Mouse (Mus musculus) midbrain, embryonic 14.5 days (tissue): Measurements from ENCODE around the gene Crybg1. TPM values are rescaled to one million over a fixed set of nuclear protein-coding genes. Genes with fewer than 3 reads are reported as not detected.

Experiments
- ATAC-seq: fragments of 200-750 bp; cut with Nextera tagmentation; 2 replicates; pipeline ENCODE4 v1.8.0; 2017; ENCODE audit warnings: moderate number of reproducible peaks, moderate library complexity; ENCODE audit not compliant: low FRiP score, low TSS enrichment
- DNase-seq: peaks from one replicate; pipeline ENCODE4 v3.0.0-alpha.2; 2015
- H3K27ac ChIP-seq: fragments of 300-500 bp; sonication (generic); replicated peaks from 2 replicates; pipeline ENCODE4 v1.5.1; 2014; ENCODE audit warnings: mild to moderate bottlenecking, low read depth, low read length, moderate library complexity
- H3K27me3 ChIP-seq: fragments of 300-500 bp; sonication (generic); 2 replicates; pipeline ENCODE4 v1.6.1; 2014; ENCODE audit warnings: low read length, control low read depth, mixed read lengths; ENCODE audit not compliant: control insufficient read depth, insufficient read depth
- H3K36me3 ChIP-seq: fragments of 300-500 bp; sonication (generic); 2 replicates; pipeline ENCODE4 v1.6.1; 2014; ENCODE audit warnings: low read length, control low read depth; ENCODE audit not compliant: control insufficient read depth, insufficient read depth
- H3K4me1 ChIP-seq: fragments of 300-500 bp; sonication (generic); 2 replicates; pipeline ENCODE4 v1.6.1; 2014; ENCODE audit warnings: mild to moderate bottlenecking, antibody characterized with exemption, low read length, control low read depth; ENCODE audit not compliant: control insufficient read depth, insufficient read depth
- H3K4me2 ChIP-seq: fragments of 300-500 bp; sonication (generic); 2 replicates; pipeline ENCODE4 v1.6.1; 2014; ENCODE audit warnings: mild to moderate bottlenecking, low read length, moderate library complexity
- H3K4me3 ChIP-seq: fragments of 300-500 bp; sonication (generic); replicated peaks from 2 replicates; pipeline ENCODE4 v1.5.1; 2014; ENCODE audit warnings: low read depth, low read length
- H3K9ac ChIP-seq: fragments of 300-500 bp; sonication (generic); replicated peaks from 2 replicates; pipeline ENCODE4 v1.6.1; 2014; ENCODE audit warnings: mild to moderate bottlenecking, low read length, moderate library complexity
- H3K9me3 ChIP-seq: fragments of 300-500 bp; sonication (generic); 2 replicates; pipeline ENCODE4 v1.6.1; 2016; ENCODE audit warnings: low read length, control low read depth, mixed read lengths; ENCODE audit not compliant: control insufficient read depth
- WGBS: fragments of 180-500 bp; shearing (Covaris S2); extraction: QIAGEN DNeasy Blood & Tissue Kit; methylation state at CpG from one replicate; pipeline ENCODE4 v1.1.7; 2014; 5-methylcytosine and 5-hydroxymethylcytosine counted together
- polyA plus RNA-seq: library from polyadenylated mRNA; unstranded; fragments of >200 nt; fragmentation: Nextera tagmentation; extraction: Ambion mirVana; gene quantifications from 2 replicates; pipeline ENCODE4 v1.2.1, GENCODE M21; 2014

The Crybg1 gene
- polyA plus RNA-seq, 1 experiment from 2014 or later = 0.29 TPM

DNA sequence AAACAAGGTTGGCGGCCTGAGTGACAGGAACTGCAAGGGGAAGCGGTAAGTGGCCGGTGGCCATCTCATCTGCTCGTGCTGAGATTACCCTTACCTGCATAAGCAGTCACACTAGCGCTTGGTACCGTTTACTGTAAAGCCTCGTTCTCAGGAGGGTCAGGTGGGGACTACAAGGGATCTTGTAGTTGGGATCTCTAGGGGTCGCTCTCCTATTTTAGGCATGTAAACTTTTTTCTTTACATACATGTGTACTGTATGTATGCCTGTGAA is 237.8 kb downstream of the Crybg1 start:
- no peak overlapping the region for H3K4me3 ChIP-seq
- no peak for ATAC-seq
- WGBS = 90% methylated on average over 8 of the region's 8 CpGs

DNA sequence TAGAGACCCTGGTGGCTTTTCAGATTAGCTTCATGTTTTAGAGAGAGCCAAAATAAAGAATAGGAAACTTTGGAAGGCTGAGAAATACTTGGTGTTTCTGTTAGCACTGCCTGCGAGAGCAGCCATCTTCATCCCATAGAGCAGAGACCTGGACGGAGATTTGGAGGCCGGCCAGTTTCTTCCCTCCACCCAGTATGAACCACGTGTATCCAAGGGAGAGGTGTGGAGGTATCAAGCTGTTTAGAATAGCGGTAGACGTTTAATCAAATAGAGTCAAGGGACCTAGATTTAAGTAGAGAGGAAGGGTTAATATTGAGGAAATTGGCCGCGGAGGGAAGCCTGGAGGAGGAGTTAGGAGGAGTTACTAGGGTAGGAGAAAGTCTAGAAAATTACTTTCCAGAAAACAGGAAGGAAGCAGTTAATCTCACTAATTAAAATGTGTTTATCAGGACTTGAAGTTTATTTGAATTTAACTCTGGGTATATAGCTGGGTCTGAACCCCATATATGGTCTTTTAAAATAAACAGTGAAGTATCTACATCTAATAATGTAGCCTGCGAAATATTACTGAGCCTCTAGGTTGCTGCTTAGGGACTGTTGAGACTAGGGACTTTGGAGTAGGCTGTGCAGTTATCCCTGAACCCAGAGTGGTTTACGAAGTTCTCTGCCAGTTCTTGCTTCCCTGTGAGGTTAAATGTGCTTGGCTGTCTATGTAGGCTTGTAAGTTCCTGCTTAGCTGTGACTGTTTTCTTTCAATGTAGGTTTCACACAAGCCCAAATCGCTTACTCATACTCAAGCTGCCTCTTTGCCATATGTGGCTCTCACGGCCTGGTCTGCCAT is 238.4 kb downstream of the Crybg1 start:
- H3K4me1 ChIP-seq = no peaks in the 10 kb centered on the region
- ATAC-seq (no peak), DNase-seq (no peak)
- no peak overlapping the region for H3K4me3 ChIP-seq
- H3K9ac ChIP-seq = no peak overlapping the region
- H3K27ac ChIP-seq = no peak overlapping the region
- H3K36me3 ChIP-seq = 0 out of 2 replicates have a peak, but pooled peaks cover 3% of the 10 kb centered on the region
- no peaks in the 10 kb centered on the region for H3K9me3 ChIP-seq
- H3K4me2 ChIP-seq = no peak overlapping the region
- no peaks in the 10 kb centered on the region for H3K27me3 ChIP-seq
- 93% methylated on average over 12 of the region's 12 CpGs for WGBS

More for the DNA sequence above, 237.8 kb downstream of the Crybg1 start:
- H3K9me3 ChIP-seq = no peaks in the 10 kb centered on the region
- no peak for DNase-seq
- no peak overlapping the region for H3K27ac ChIP-seq
- no peaks in the 10 kb centered on the region for H3K27me3 ChIP-seq
- H3K4me1 ChIP-seq = no peaks in the 10 kb centered on the region
- H3K4me2 ChIP-seq = no peak overlapping the region
- 0 out of 2 replicates have a peak, but pooled peaks cover 3% of the 10 kb centered on the region for H3K36me3 ChIP-seq
- no peak overlapping the region for H3K9ac ChIP-seq

DNA sequence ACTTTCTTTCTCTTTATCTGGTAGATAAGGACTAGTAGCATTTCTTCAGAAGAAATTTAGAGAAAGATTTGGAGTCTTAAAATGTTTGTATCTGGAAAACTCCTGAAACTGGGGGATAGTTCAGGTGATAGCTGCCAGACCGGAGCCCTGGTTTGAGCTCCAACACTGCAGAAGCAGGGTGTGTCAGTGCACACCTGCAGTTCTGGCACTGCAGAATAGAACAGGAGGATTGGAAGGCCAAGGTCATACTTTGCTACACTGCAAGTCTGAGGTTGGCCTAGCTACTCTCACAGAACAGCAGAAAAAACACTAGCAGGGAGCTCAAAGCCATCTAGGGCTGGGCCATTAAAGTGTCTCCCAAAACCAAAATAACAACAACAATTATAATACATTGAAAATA is 244.1 kb downstream of the Crybg1 start:
- ATAC-seq (no peak), DNase-seq (no peak)
- H3K27me3 ChIP-seq = no peaks in the 10 kb centered on the region
- no peaks in the 10 kb centered on the region for H3K9me3 ChIP-seq
- no peak overlapping the region for H3K27ac ChIP-seq
- H3K4me3 ChIP-seq = no peak overlapping the region
- H3K4me2 ChIP-seq = no peak overlapping the region
- 95% methylated on average over 1 of the region's 1 CpGs for WGBS
- no peaks in the 10 kb centered on the region for H3K36me3 ChIP-seq
- H3K9ac ChIP-seq = no peak overlapping the region
- H3K4me1 ChIP-seq = peaks cover 13% of the 10 kb centered on the region; the same call in 1 of the 2 replicates

DNA sequence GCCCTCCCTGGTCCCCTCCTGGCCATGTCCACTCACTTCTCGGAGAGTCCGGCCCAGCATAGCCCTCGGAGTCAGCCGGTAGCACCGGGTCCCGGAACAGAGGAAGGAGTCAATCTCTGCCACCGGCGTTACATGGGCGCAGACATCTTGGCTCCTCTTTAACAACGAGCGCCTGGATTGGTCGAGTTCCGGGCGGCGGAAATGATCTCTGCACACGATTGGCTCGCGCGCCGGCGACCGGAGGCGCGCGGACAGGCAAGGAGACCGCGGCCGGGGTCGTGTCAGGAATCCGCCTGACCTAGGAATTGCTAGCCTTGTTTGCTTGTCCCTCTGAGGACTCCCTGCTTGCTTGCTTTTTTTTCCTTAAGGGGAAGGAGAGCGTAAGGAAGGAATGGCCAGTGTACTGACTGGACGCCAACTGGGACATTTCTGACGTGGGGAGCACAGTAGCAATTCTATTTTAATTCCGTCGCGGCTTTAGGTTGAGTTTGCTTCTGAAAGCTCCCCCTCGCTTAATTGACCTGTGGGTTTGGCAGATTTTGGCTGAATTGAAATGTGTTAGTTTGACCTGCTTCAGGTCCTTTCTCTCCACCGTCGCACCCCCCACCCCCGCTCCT is 247.0 kb downstream of the Crybg1 start, which contains the start of the genes Qrsl1 and Rtn4ip1:
Qrsl1 (minus strand) TSS at position 168 of the 617 bp plus-strand sequence.
Rtn4ip1 (plus strand) TSS at position 230 of the 617 bp plus-strand sequence.
- Histone ChIP-seq H3K4me3 (peak within 1 kb of the TSS; percentile 76), H3K36me3 (no peaks in the 10 kb centered on the region), H3K4me1 (peaks cover 13% of the 10 kb centered on the region; the same call in 1 of the 2 replicates), H3K4me2 (peak within 1 kb of the TSS; percentile 66), H3K9me3 (no peaks in the 10 kb centered on the region), H3K27ac (peak within 1 kb of the TSS; percentile 76), H3K27me3 (no peaks in the 10 kb centered on the region), H3K9ac (peak within 1 kb of the TSS; percentile 74)
- peak; percentile 97 for DNase-seq
- WGBS = under 1% methylated on average over 40 of the region's 40 CpGs
- ATAC-seq = peak; percentile 98

DNA sequence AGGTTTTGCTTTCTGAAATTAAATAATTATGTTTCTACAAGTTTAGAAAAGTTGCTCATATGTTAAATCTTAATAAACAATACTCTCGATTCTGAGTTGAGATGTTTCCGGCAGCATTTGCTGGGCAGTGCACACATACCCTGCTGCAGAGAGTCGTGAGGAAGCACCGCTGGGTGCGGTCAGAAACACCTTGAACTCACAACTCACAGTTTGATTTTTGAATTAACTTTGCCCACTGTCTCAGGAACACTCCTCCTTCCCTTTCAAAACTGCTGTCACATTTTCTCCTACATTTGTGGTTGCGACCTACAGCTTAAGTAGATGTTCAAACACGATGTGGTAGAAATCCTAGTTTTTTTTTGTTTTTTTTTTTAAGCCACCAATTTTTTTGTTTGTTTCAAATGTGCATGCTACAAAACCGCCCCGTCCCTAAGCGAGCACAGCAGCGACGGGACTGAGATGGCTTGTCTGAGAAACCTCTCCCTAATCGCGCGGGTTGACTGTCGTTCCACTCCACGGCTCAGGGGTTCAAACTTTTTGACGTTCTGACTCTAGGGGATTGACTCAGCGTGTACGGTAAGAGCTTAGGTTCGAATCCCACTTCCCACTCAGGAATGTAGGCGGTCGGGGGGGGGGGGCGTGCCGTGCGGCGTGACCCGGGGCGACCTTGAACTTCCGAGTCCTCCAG is 247.6 kb downstream of the Crybg1 start:
- Histone ChIP-seq H3K9me3 (no peaks in the 10 kb centered on the region), H3K4me3 (peak overlapping the region; percentile 76), H3K27ac (peak overlapping the region; percentile 76), H3K4me1 (peaks cover 13% of the 10 kb centered on the region; the same call in 1 of the 2 replicates), H3K36me3 (peaks cover 1% of the 10 kb centered on the region; the same call in 1 of the 2 replicates), H3K4me2 (peak overlapping the region; percentile 66), H3K9ac (peak overlapping the region; percentile 74), H3K27me3 (no peaks in the 10 kb centered on the region)
- 7% methylated on average over 29 of the region's 30 CpGs for WGBS
- ATAC-seq (peak; percentile 73; the same call in 1 of the 2 replicates), DNase-seq (peak; percentile 71)

Other genes with a start within 250 kb of the Crybg1 start
- 24.2 and 24.8 TPM in 2 replicates for gene Qrsl1, start 247.1 kb downstream of the Crybg1 start, polyA plus RNA-seq
- 11.3 and 16.2 TPM in 2 replicates for gene Rtn4ip1, start 247.0 kb downstream of the Crybg1 start, polyA plus RNA-seq
- 49.7 and 52.8 TPM in 2 replicates for gene Atg5, start 119.5 kb upstream of the Crybg1 start, polyA plus RNA-seq